Mouse (Mus musculus): Measurements from ENCODE around the gene Dock9. TPM values are rescaled to one million over a fixed set of nuclear protein-coding genes. Genes with fewer than 3 reads are reported as not detected.

The Dock9 gene
- polyA plus RNA-seq, 1 experiment from 2014 or later: 15.8 TPM

- no peak overlapping the region for H3K4me3 ChIP-seq (replicated peaks; ENCODE audit: low read length)
- peaks cover 9% of the 10 kb centered on the region for H3K27me3 ChIP-seq (replicated peaks; ENCODE audit: control insufficient read depth, insufficient read depth, low read length)
- no peak for ATAC-seq
- no peaks in the 10 kb centered on the region for H3K4me1 ChIP-seq (replicated peaks; ENCODE audit: control insufficient read depth, insufficient read depth, low read length)
- H3K9me3 ChIP-seq (ENCODE audit: control insufficient read depth, low read length): no peaks in the 10 kb centered on the region
- H3K27ac ChIP-seq (ENCODE audit: low read length): no peak overlapping the region
- H3K9ac ChIP-seq (replicated peaks; ENCODE audit: low read depth, low read length): no peak overlapping the region
- H3K4me2 ChIP-seq (ENCODE audit: low read length): no peak overlapping the region
- 84% methylated on average over 2 of the region's 2 CpGs for WGBS
- no peaks in the 10 kb centered on the region for H3K36me3 ChIP-seq (ENCODE audit: control insufficient read depth, insufficient read depth)
These were observed 297.1 kb downstream of the Dock9 start for GRCm38 (mm10) chr14:121500577-121500976.

GRCm38 (mm10) chr14:121499769-121500168, 297.9 kb downstream of the Dock9 start:
- Histone ChIP-seq H3K4me3 (replicated peaks; ENCODE audit: low read length) (no peak overlapping the region), H3K9ac (replicated peaks; ENCODE audit: low read depth, low read length) (no peak overlapping the region), H3K27ac (ENCODE audit: low read length) (no peak overlapping the region), H3K27me3 (replicated peaks; ENCODE audit: control insufficient read depth, insufficient read depth, low read length) (peaks cover 9% of the 10 kb centered on the region), H3K4me2 (ENCODE audit: low read length) (no peak overlapping the region), H3K36me3 (ENCODE audit: control insufficient read depth, insufficient read depth) (no peaks in the 10 kb centered on the region), H3K9me3 (ENCODE audit: control insufficient read depth, low read length) (no peaks in the 10 kb centered on the region), H3K4me1 (replicated peaks; ENCODE audit: control insufficient read depth, insufficient read depth, low read length) (no peaks in the 10 kb centered on the region)
- WGBS: 52% methylated on average over 1 of the region's 1 CpGs
- ATAC-seq: no peak

DNA sequence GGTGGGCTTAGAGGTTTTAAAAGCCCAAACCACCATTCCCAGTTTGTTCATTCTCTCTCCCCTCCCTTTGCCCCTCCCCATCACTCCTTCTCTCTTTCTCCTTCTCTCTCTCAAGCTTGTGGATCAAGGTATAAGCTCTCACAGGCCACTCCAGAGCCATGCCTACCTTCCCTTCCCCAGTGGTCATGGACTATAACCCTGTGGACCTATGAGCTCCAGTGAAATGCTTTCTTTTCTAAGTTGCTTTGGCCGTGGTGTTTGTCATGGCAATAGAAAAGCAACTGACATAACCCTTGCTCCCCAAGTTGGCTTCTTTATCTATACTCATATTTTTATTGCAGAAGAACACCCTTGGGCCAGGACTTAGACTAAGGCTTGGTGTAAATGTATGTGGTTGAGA, 299.8 kb downstream of the Dock9 start:
- ATAC-seq: no peak
- no peaks in the 10 kb centered on the region for H3K27me3 ChIP-seq (replicated peaks; ENCODE audit: control insufficient read depth, insufficient read depth, low read length)
- no peaks in the 10 kb centered on the region for H3K36me3 ChIP-seq (ENCODE audit: control insufficient read depth, insufficient read depth)
- no peaks in the 10 kb centered on the region for H3K4me1 ChIP-seq (replicated peaks; ENCODE audit: control insufficient read depth, insufficient read depth, low read length)
- H3K9ac ChIP-seq (replicated peaks; ENCODE audit: low read depth, low read length): no peak overlapping the region
- 79% methylated on average over 1 of the region's 1 CpGs for WGBS
- no peak overlapping the region for H3K27ac ChIP-seq (ENCODE audit: low read length)
- H3K4me3 ChIP-seq (replicated peaks; ENCODE audit: low read length): no peak overlapping the region
- no peak overlapping the region for H3K4me2 ChIP-seq (ENCODE audit: low read length)
- no peaks in the 10 kb centered on the region for H3K9me3 ChIP-seq (ENCODE audit: control insufficient read depth, low read length)

GRCm38 (mm10) chr14:121495741-121496140, 301.9 kb downstream of the Dock9 start:
- 77% methylated on average over 4 of the region's 4 CpGs for WGBS
- Histone ChIP-seq H3K4me3 (replicated peaks; ENCODE audit: low read length) (no peak overlapping the region), H3K4me1 (replicated peaks; ENCODE audit: control insufficient read depth, insufficient read depth, low read length) (no peaks in the 10 kb centered on the region), H3K36me3 (ENCODE audit: control insufficient read depth, insufficient read depth) (no peaks in the 10 kb centered on the region), H3K4me2 (ENCODE audit: low read length) (no peak overlapping the region), H3K27ac (ENCODE audit: low read length) (no peak overlapping the region), H3K27me3 (replicated peaks; ENCODE audit: control insufficient read depth, insufficient read depth, low read length) (no peaks in the 10 kb centered on the region), H3K9me3 (ENCODE audit: control insufficient read depth, low read length) (no peaks in the 10 kb centered on the region), H3K9ac (replicated peaks; ENCODE audit: low read depth, low read length) (no peak overlapping the region)
- ATAC-seq: no peak

DNA sequence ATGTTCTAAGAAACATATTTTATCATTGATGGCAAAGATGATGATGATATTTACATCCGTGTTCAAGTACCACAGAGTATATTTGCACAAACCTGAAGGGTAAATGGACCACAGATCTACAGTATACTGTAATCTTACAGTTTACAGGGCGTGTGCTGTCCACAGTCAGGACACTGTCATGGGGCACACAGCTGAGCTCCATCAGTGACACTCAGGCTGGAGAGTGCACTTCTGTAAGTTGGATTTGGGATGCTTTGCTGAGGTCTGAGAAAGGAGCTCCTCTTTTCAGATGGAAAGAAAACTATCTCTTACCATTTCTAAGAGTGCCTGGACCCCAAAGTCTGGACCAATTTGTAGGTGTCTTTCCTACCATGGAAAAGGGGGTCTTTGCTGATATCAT, 302.5 kb downstream of the Dock9 start:
- Histone ChIP-seq H3K27me3 (replicated peaks; ENCODE audit: control insufficient read depth, insufficient read depth, low read length) (no peaks in the 10 kb centered on the region), H3K9ac (replicated peaks; ENCODE audit: low read depth, low read length) (no peak overlapping the region), H3K4me2 (ENCODE audit: low read length) (no peak overlapping the region), H3K4me3 (replicated peaks; ENCODE audit: low read length) (no peak overlapping the region), H3K36me3 (ENCODE audit: control insufficient read depth, insufficient read depth) (no peaks in the 10 kb centered on the region), H3K27ac (ENCODE audit: low read length) (no peak overlapping the region), H3K4me1 (replicated peaks; ENCODE audit: control insufficient read depth, insufficient read depth, low read length) (no peaks in the 10 kb centered on the region), H3K9me3 (ENCODE audit: control insufficient read depth, low read length) (no peaks in the 10 kb centered on the region)
- ATAC-seq: no peak
- WGBS: 90% methylated on average over 2 of the region's 2 CpGs

DNA sequence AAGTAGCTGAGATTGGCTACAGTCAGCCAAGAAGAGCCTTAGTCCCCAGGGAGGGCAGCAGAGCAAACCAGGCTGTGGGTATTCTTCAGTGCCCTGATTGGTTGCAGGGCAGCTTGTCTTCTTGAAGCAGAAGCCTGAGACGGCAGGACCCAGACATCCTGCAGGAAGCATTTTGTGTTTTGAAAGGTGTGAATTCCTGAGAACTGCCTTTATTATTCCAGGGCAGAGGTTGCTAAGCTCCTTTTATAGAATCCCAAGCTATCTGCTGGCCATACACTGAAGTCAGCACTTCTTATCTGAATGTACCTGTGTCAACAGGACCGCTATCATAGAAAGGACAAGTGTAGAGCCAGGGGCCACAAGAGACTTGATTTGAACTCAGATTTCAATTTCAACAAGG, 303.4 kb downstream of the Dock9 start:
- ATAC-seq: no peak
- 67% methylated on average over 2 of the region's 2 CpGs for WGBS

DNA sequence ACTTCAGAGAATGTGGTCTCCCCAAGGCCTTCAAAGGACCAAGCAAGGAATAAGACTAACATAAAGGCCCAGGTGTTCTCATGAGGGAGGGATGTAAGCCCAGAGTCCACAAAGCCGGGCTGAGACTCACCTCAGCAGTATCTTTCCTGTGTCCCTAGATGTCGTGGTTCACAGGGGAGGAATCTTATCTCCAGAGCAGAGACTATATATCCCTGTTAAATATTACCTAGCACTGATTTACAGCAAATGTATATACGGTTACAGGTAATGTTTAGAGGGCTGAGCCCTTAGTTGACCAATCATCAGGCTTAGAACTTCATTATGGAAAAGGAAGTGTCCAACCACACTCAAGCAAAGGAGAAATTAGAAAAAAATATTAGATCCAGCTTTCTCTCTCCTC, 303.9 kb downstream of the Dock9 start:
- H3K4me2 ChIP-seq (ENCODE audit: low read length): no peak overlapping the region
- no peaks in the 10 kb centered on the region for H3K4me1 ChIP-seq (replicated peaks; ENCODE audit: control insufficient read depth, insufficient read depth, low read length)
- 83% methylated on average over 3 of the region's 3 CpGs for WGBS
- H3K27ac ChIP-seq (ENCODE audit: low read length): no peak overlapping the region
- no peaks in the 10 kb centered on the region for H3K27me3 ChIP-seq (replicated peaks; ENCODE audit: control insufficient read depth, insufficient read depth, low read length)
- H3K9ac ChIP-seq (replicated peaks; ENCODE audit: low read depth, low read length): no peak overlapping the region
- H3K9me3 ChIP-seq (ENCODE audit: control insufficient read depth, low read length): no peaks in the 10 kb centered on the region
- no peaks in the 10 kb centered on the region for H3K36me3 ChIP-seq (ENCODE audit: control insufficient read depth, insufficient read depth)
- no peak overlapping the region for H3K4me3 ChIP-seq (replicated peaks; ENCODE audit: low read length)
- ATAC-seq: no peak

More for the DNA sequence above, 303.4 kb downstream of the Dock9 start:
- H3K4me2 ChIP-seq (ENCODE audit: low read length): no peak overlapping the region
- H3K27me3 ChIP-seq (replicated peaks; ENCODE audit: control insufficient read depth, insufficient read depth, low read length): no peaks in the 10 kb centered on the region
- H3K9ac ChIP-seq (replicated peaks; ENCODE audit: low read depth, low read length): no peak overlapping the region
- H3K9me3 ChIP-seq (ENCODE audit: control insufficient read depth, low read length): no peaks in the 10 kb centered on the region
- H3K27ac ChIP-seq (ENCODE audit: low read length): no peak overlapping the region
- no peaks in the 10 kb centered on the region for H3K4me1 ChIP-seq (replicated peaks; ENCODE audit: control insufficient read depth, insufficient read depth, low read length)
- no peaks in the 10 kb centered on the region for H3K36me3 ChIP-seq (ENCODE audit: control insufficient read depth, insufficient read depth)
- no peak overlapping the region for H3K4me3 ChIP-seq (replicated peaks; ENCODE audit: low read length)

- Histone ChIP-seq H3K4me2 (ENCODE audit: low read length) (no peak overlapping the region), H3K9ac (replicated peaks; ENCODE audit: low read depth, low read length) (no peak overlapping the region), H3K27ac (ENCODE audit: low read length) (no peak overlapping the region)
These were observed 305.3 kb downstream of the Dock9 start for GRCm38 (mm10) chr14:121492328-121492727.

More at GRCm38 (mm10) chr14:121492328-121492727, 305.3 kb downstream of the Dock9 start:
- WGBS: 74% methylated on average over 8 of the region's 8 CpGs
- no peaks in the 10 kb centered on the region for H3K4me1 ChIP-seq (replicated peaks; ENCODE audit: control insufficient read depth, insufficient read depth, low read length)
- no peaks in the 10 kb centered on the region for H3K36me3 ChIP-seq (ENCODE audit: control insufficient read depth, insufficient read depth)
- no peak overlapping the region for H3K4me3 ChIP-seq (replicated peaks; ENCODE audit: low read length)
- no peaks in the 10 kb centered on the region for H3K9me3 ChIP-seq (ENCODE audit: control insufficient read depth, low read length)
- H3K27me3 ChIP-seq (replicated peaks; ENCODE audit: control insufficient read depth, insufficient read depth, low read length): no peaks in the 10 kb centered on the region
- no peak for ATAC-seq

Data from forebrain, embryonic 16.5 days (tissue).